13 mouse cellular contexts compared by ENCODE assay signal in genomic region chr5:50779138-50779537, GRCm38 (mm10).
DNase-seq lines count a peak whose midpoint lies in the region; ATAC-seq and TF ChIP-seq lines count a peak whose summit lies in the region.
"Had no signal": no experiment of that assay in that cellular context is flagged by ENCODE, and none has a peak within 500 bp of the region (broad histone marks: within the 10 kb centered on the region; RNA-seq: fewer than 3 reads in every experiment).

No protein-coding gene starts in this region.

- TF ChIP-seq EP300 in liver, postnatal 0 days (IDR thresholded peaks at IDR 0.05; ENCODE audit: low read depth), result no peak
- no peak for TF ChIP-seq EP300 in ES-Bruce4 (IDR thresholded peaks at IDR 0.05; ENCODE audit: insufficient read depth, low read depth, low read length)

- 34% methylated on average over 3 of the region's 3 CpGs for WGBS in liver, postnatal 0 days (ENCODE audit: insufficient replicate concordance)
- 38% methylated on average over 3 of the region's 3 CpGs for WGBS in liver, embryonic 12.5 days (ENCODE audit: insufficient replicate concordance)
- 57% methylated on average over 3 of the region's 3 CpGs for WGBS in thymus, adult 2 months
- 49% methylated on average over 3 of the region's 3 CpGs for WGBS in forebrain, embryonic 10.5 days

- no peak overlapping the region for H3K27ac ChIP-seq in liver, postnatal 0 days (ENCODE audit: low read depth)
- H3K27ac ChIP-seq in liver, embryonic 12.5 days, result no peak overlapping the region
- H3K27ac ChIP-seq in ES-Bruce4 (ENCODE audit: insufficient read depth, low read length), result no peak overlapping the region
- no peak overlapping the region for H3K27ac ChIP-seq in thymus, adult 2 months (ENCODE audit: control insufficient read depth, insufficient read depth, low read length)
- H3K27ac ChIP-seq in forebrain, embryonic 10.5 days, result no peak overlapping the region
- H3K27ac ChIP-seq: forebrain, embryonic 13.5 days; hindbrain, embryonic 12.5 days; liver, embryonic 13.5 days; midbrain, embryonic 12.5 days had no signal

- peak; percentile 4 for DNase-seq in heart, postnatal 4 days
- DNase-seq in heart, adult 9 months (ENCODE audit: low spot score in 2 of 2), result no peak
- peak; percentile 11 for DNase-seq in liver, postnatal 0 days
- DNase-seq in adrenal gland, postnatal 36 days, result peak; percentile 7 to 16
- DNase-seq in thymus, adult 2 months, result no peak
- DNase-seq in forebrain, embryonic 10.5 days (ENCODE audit: extremely low spot score, low spot score), result no peak
- DNase-seq: liver, embryonic 13.5 days; thymus, adult 18-20 months had no signal

- no peak overlapping the region for H3K4me3 ChIP-seq in liver, postnatal 0 days (ENCODE audit: low read depth, low read length)
- H3K4me3 ChIP-seq in liver, embryonic 12.5 days, result no peak overlapping the region
- no peak overlapping the region for H3K4me3 ChIP-seq in ES-Bruce4 (ENCODE audit: low read depth, low read length)
- no peak overlapping the region for H3K4me3 ChIP-seq in thymus, adult 2 months (ENCODE audit: control insufficient read depth, insufficient read depth, low read length)
- no peak overlapping the region for H3K4me3 ChIP-seq in forebrain, embryonic 10.5 days
- H3K4me3 ChIP-seq: forebrain, embryonic 13.5 days; hindbrain, embryonic 12.5 days; liver, embryonic 13.5 days; midbrain, embryonic 12.5 days had no signal

- no peaks in the 10 kb centered on the region for H3K4me1 ChIP-seq in liver, postnatal 0 days (ENCODE audit: insufficient read depth)
- H3K4me1 ChIP-seq in liver, embryonic 12.5 days, result no peaks in the 10 kb centered on the region
- H3K4me1 ChIP-seq in ES-Bruce4 (ENCODE audit: control insufficient read depth, insufficient read depth, low read length), result no peaks in the 10 kb centered on the region
- H3K4me1 ChIP-seq in thymus, adult 2 months (replicated peaks; ENCODE audit: control insufficient read depth, insufficient read depth, low read length), result no peaks in the 10 kb centered on the region
- H3K4me1 ChIP-seq in forebrain, embryonic 10.5 days, result no peaks in the 10 kb centered on the region
- H3K4me1 ChIP-seq: forebrain, embryonic 13.5 days; hindbrain, embryonic 12.5 days; liver, embryonic 13.5 days; midbrain, embryonic 12.5 days had no signal

- H3K27me3 ChIP-seq in liver, postnatal 0 days (ENCODE audit: insufficient read depth, low read length), result no peaks in the 10 kb centered on the region
- no peaks in the 10 kb centered on the region for H3K27me3 ChIP-seq in liver, embryonic 12.5 days (replicated peaks)
- no peaks in the 10 kb centered on the region for H3K27me3 ChIP-seq in ES-Bruce4 (ENCODE audit: control insufficient read depth, insufficient read depth, low read length, poor library complexity, severe bottlenecking)
- no peaks in the 10 kb centered on the region for H3K27me3 ChIP-seq in thymus, adult 2 months (ENCODE audit: control insufficient read depth, insufficient read depth, low read length)
- H3K27me3 ChIP-seq in forebrain, embryonic 10.5 days (ENCODE audit: poor library complexity, severe bottlenecking), result no peaks in the 10 kb centered on the region
- H3K27me3 ChIP-seq: forebrain, embryonic 13.5 days; hindbrain, embryonic 12.5 days; liver, embryonic 13.5 days; midbrain, embryonic 12.5 days had no signal

- no peak for TF ChIP-seq POLR2A in ES-Bruce4 (IDR thresholded peaks at IDR 0.05; ENCODE audit: insufficient read depth, low read length)
- TF ChIP-seq POLR2A in thymus, adult 2 months (IDR thresholded peaks at IDR 0.05; ENCODE audit: control insufficient read depth, extremely low read depth, insufficient read depth, low read length, poor library complexity), result no peak

- no peak overlapping the region for H3K4me2 ChIP-seq in liver, postnatal 0 days (ENCODE audit: low read depth, low read length)
- no peak overlapping the region for H3K4me2 ChIP-seq in liver, embryonic 12.5 days
- H3K4me2 ChIP-seq: forebrain, embryonic 13.5 days; hindbrain, embryonic 12.5 days; liver, embryonic 13.5 days; midbrain, embryonic 12.5 days had no signal

- H3K9me3 ChIP-seq in liver, postnatal 0 days (ENCODE audit: low read length), result no peaks in the 10 kb centered on the region
- no peaks in the 10 kb centered on the region for H3K9me3 ChIP-seq in liver, embryonic 12.5 days (replicated peaks)
- H3K9me3 ChIP-seq in ES-Bruce4 (replicated peaks; ENCODE audit: control insufficient read depth, insufficient read depth, low read length, poor library complexity, severe bottlenecking), result no peaks in the 10 kb centered on the region
- no peaks in the 10 kb centered on the region for H3K9me3 ChIP-seq in forebrain, embryonic 10.5 days
- H3K9me3 ChIP-seq: forebrain, embryonic 13.5 days; hindbrain, embryonic 12.5 days; liver, embryonic 13.5 days; midbrain, embryonic 12.5 days had no signal

- H3K36me3 ChIP-seq in liver, postnatal 0 days (replicated peaks; ENCODE audit: insufficient read depth, low read length), result no peaks in the 10 kb centered on the region
- no peaks in the 10 kb centered on the region for H3K36me3 ChIP-seq in liver, embryonic 12.5 days
- H3K36me3 ChIP-seq in ES-Bruce4 (ENCODE audit: control insufficient read depth, insufficient read depth, low read length, poor library complexity, severe bottlenecking), result no peaks in the 10 kb centered on the region
- no peaks in the 10 kb centered on the region for H3K36me3 ChIP-seq in thymus, adult 2 months (ENCODE audit: control insufficient read depth, insufficient read depth, low read length)
- H3K36me3 ChIP-seq in forebrain, embryonic 10.5 days (replicated peaks), result no peaks in the 10 kb centered on the region
- H3K36me3 ChIP-seq: hindbrain, embryonic 12.5 days; liver, embryonic 13.5 days; midbrain, embryonic 12.5 days had no signal

- peak; percentile 24; the same call in 1 of the 2 replicates for TF ChIP-seq CTCF in liver, postnatal 0 days (IDR thresholded peaks at IDR 0.05; ENCODE audit: low read depth)
- peak; percentile 54 for TF ChIP-seq CTCF in ES-Bruce4 (IDR thresholded peaks at IDR 0.05; ENCODE audit: low read depth, low read length)
- no peak for TF ChIP-seq CTCF in thymus, adult 2 months (IDR thresholded peaks at IDR 0.05; ENCODE audit: borderline replicate concordance, control insufficient read depth, extremely low read depth, insufficient read depth, low read length, poor library complexity)

- H3K9ac ChIP-seq in liver, postnatal 0 days (replicated peaks), result no peak overlapping the region
- no peak overlapping the region for H3K9ac ChIP-seq in liver, embryonic 12.5 days
- H3K9ac ChIP-seq in ES-Bruce4 (ENCODE audit: low read depth, poor library complexity, severe bottlenecking), result no peak overlapping the region
- H3K9ac ChIP-seq: forebrain, embryonic 13.5 days; hindbrain, embryonic 12.5 days; liver, embryonic 13.5 days; midbrain, embryonic 12.5 days had no signal

- no peak for ATAC-seq in liver, postnatal 0 days
- no peak for ATAC-seq in liver, embryonic 12.5 days
- ATAC-seq: forebrain, embryonic 13.5 days had no signal

Comparison
In these comparisons a context has a peak if more than half of its experiments do, and no peak if none do; other contexts are left out.
1. DNase-seq: peak in heart, postnatal 4 days (single experiment), liver, postnatal 0 days (single experiment) and adrenal gland, postnatal 36 days (2 of 2); none in heart, adult 9 months (0 of 2), thymus, adult 2 months (single experiment) and forebrain, embryonic 10.5 days (single experiment).